Mouse (Mus musculus) hindbrain, embryonic 12.5 days (tissue): ENCODE results near the gene 2700049A03Rik. TPM values are rescaled to one million over a fixed set of nuclear protein-coding genes. Genes with fewer than 3 reads are reported as not detected.

Experiments
- ATAC-seq: fragments of 200-750 bp; cut with Nextera tagmentation; 2 replicates; pipeline ENCODE4 v1.8.0; 2017; ENCODE audit warnings: moderate TSS enrichment; ENCODE audit not compliant: low FRiP score
- H3K27ac ChIP-seq: fragments of 300-500 bp; sonication (generic); 2 replicates; pipeline ENCODE4 v1.5.1; 2016; ENCODE audit warnings: mild to moderate bottlenecking
- H3K27me3 ChIP-seq: fragments of 300-500 bp; sonication (generic); 2 replicates; pipeline ENCODE4 v1.6.1; 2016; ENCODE audit warnings: mild to moderate bottlenecking
- H3K36me3 ChIP-seq: fragments of 300-500 bp; sonication (generic); 2 replicates; pipeline ENCODE4 v1.6.1; 2016; ENCODE audit warnings: mild to moderate bottlenecking
- H3K4me1 ChIP-seq: fragments of 300-500 bp; sonication (generic); 2 replicates; pipeline ENCODE4 v1.6.1; 2016
- H3K4me2 ChIP-seq: fragments of 300-500 bp; sonication (generic); replicated peaks from 2 replicates; pipeline ENCODE4 v1.6.1; 2016; ENCODE audit warnings: mild to moderate bottlenecking
- H3K4me3 ChIP-seq: fragments of 300-500 bp; sonication (generic); 2 replicates; pipeline ENCODE4 v1.5.1; 2016; ENCODE audit warnings: mild to moderate bottlenecking
- H3K9ac ChIP-seq: fragments of 300-500 bp; sonication (generic); 2 replicates; pipeline ENCODE4 v1.6.1; 2016; ENCODE audit warnings: mild to moderate bottlenecking, moderate library complexity
- H3K9me3 ChIP-seq: fragments of 300-500 bp; sonication (generic); replicated peaks from 2 replicates; pipeline ENCODE4 v1.6.1; 2016; ENCODE audit warnings: mild to moderate bottlenecking
- WGBS: fragments of 180-500 bp; shearing (Covaris S2); methylation state at CpG from one replicate; pipeline ENCODE4 v1.1.7; 2016; 5-methylcytosine and 5-hydroxymethylcytosine counted together
- polyA plus RNA-seq: library from polyadenylated mRNA; unstranded; fragments of >200 nt; fragmentation: Nextera tagmentation; extraction: Ambion mirVana; gene quantifications from 2 replicates; pipeline ENCODE4 v1.2.1, GENCODE M21; 2016

The 2700049A03Rik gene
- polyA plus RNA-seq, 1 experiment from 2014 or later: 18.6 TPM

DNA sequence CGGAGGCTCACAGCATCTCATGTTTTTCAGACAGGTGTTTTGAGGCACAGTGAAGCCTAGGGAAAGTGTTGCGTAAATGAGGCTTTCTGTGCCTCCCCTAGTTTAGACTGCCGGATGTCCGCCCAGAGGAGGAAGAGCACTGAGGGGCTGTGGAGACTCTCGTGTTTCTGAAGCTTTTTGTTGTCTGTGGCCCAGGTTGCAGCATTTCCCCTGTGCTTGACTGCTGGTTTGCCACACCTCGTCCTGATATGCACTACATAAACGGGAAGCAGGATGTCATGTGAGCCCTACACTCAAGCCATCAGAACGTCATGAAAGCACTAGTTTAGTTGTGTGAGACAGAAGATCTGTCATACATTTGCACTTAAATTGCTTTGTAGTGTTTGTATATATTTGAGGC, 56.1 kb downstream of the 2700049A03Rik start:
- no peak overlapping the region for H3K9ac ChIP-seq
- WGBS: 85% methylated on average over 8 of the region's 8 CpGs
- no peaks in the 10 kb centered on the region for H3K9me3 ChIP-seq
- no peak for ATAC-seq
- no peak overlapping the region for H3K4me3 ChIP-seq
- no peaks in the 10 kb centered on the region for H3K4me1 ChIP-seq
- peaks cover 51% of the 10 kb centered on the region for H3K36me3 ChIP-seq
- H3K27me3 ChIP-seq: no peaks in the 10 kb centered on the region
- H3K4me2 ChIP-seq: no peak overlapping the region
- H3K27ac ChIP-seq: no peak overlapping the region

DNA sequence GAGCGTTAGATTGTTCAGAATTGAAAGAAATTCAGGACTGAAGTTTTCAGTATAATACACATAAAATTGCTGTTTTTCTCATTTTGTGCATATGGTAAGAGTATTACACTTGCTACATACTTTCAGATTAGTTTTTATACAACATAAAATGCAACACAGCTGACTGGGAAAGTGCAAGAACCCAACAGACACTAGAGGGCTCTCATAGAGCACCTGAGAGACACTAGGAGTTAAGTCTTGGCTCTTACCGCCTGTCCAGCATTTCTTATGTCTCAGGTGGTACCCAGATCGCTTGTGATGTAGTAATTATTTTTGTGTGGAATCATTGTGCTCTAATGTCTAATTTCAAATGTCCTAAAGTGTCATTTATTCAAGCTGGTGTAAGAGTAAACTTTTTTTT, 61.0 kb downstream of the 2700049A03Rik start:
- Histone ChIP-seq H3K4me2 (no peak overlapping the region), H3K9me3 (no peaks in the 10 kb centered on the region), H3K9ac (no peak overlapping the region), H3K27ac (no peak overlapping the region), H3K36me3 (peaks cover 33% of the 10 kb centered on the region), H3K4me1 (no peaks in the 10 kb centered on the region), H3K4me3 (no peak overlapping the region), H3K27me3 (no peaks in the 10 kb centered on the region)
- no peak for ATAC-seq
- WGBS: 66% methylated on average over 3 of the region's 3 CpGs

DNA sequence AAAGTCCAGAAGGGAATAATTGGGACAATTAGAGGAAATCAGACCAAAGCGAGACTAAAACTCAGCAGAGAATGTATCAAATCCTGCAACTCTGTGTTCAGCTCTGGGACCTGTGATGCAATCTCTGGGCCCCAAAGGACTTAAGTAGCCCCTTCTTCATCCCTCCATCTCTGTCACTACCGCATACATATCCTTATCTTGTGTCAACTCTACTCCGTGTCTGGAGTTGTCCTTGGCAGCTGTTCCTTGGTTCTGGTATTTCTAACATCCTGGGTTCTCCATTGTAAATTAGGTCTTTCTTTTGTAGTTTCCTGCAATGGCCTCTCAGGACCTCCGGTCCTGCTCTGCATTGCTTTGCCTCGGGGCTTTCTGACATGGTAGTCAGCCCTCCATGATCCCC, 65.1 kb downstream of the 2700049A03Rik start:
- Histone ChIP-seq H3K9ac (no peak overlapping the region), H3K36me3 (peaks cover 30% of the 10 kb centered on the region), H3K4me1 (no peaks in the 10 kb centered on the region), H3K27me3 (no peaks in the 10 kb centered on the region), H3K9me3 (no peaks in the 10 kb centered on the region), H3K4me3 (no peak overlapping the region), H3K27ac (peak overlapping the region; percentile 35; the same call in 1 of the 2 replicates), H3K4me2 (no peak overlapping the region)
- no peak for ATAC-seq
- 90% methylated on average over 5 of the region's 5 CpGs for WGBS

DNA sequence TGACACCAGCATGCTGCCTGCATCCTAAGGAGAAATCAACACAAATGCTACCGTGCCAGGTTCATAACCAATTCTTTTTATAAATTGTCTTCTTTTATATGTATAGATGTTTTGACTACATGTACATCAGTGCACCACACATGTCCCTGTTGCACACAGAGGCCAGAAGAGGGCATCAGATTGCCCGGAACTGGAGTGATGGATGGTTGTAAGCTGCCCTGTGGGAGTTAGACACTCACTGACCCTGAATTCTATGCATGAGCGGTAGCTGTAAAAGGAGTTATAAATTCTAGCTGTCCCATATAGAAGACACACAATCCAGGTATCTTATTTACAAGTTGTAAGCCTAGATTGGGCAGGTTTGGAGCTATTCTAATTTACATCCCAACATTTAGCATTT, 67.7 kb downstream of the 2700049A03Rik start:
- no peak overlapping the region for H3K27ac ChIP-seq
- no peak overlapping the region for H3K4me3 ChIP-seq
- 69% methylated on average over 3 of the region's 3 CpGs for WGBS
- no peaks in the 10 kb centered on the region for H3K4me1 ChIP-seq
- no peak overlapping the region for H3K9ac ChIP-seq
- no peaks in the 10 kb centered on the region for H3K9me3 ChIP-seq
- no peak overlapping the region for H3K4me2 ChIP-seq
- H3K27me3 ChIP-seq: no peaks in the 10 kb centered on the region
- H3K36me3 ChIP-seq: peaks cover 28% of the 10 kb centered on the region
- no peak for ATAC-seq

DNA sequence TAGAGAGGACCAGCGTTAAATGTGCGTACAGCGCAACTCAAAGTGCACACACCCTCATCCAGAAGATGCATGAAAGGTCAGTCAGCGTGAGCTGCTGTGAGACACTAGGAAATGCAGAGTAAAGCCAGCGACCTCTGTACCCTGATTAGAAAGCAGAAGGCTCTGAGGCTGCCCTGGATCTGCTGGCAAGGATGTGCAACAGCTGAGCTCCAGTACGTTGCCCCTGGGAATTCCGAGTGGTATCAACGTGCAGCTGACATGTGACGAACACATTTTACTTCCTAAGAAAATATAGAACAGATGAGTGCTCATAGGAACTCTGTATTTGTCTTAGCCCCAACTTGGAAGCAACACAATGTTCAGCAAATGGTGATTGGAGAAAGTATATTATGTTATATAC, 80.5 kb downstream of the 2700049A03Rik start:
- WGBS: 65% methylated on average over 9 of the region's 9 CpGs
- Histone ChIP-seq H3K9me3 (no peaks in the 10 kb centered on the region), H3K4me2 (no peak overlapping the region), H3K9ac (no peak overlapping the region), H3K4me3 (no peak overlapping the region), H3K4me1 (no peaks in the 10 kb centered on the region), H3K27me3 (no peaks in the 10 kb centered on the region), H3K27ac (no peak overlapping the region), H3K36me3 (peaks cover 37% of the 10 kb centered on the region)
- no peak for ATAC-seq

DNA sequence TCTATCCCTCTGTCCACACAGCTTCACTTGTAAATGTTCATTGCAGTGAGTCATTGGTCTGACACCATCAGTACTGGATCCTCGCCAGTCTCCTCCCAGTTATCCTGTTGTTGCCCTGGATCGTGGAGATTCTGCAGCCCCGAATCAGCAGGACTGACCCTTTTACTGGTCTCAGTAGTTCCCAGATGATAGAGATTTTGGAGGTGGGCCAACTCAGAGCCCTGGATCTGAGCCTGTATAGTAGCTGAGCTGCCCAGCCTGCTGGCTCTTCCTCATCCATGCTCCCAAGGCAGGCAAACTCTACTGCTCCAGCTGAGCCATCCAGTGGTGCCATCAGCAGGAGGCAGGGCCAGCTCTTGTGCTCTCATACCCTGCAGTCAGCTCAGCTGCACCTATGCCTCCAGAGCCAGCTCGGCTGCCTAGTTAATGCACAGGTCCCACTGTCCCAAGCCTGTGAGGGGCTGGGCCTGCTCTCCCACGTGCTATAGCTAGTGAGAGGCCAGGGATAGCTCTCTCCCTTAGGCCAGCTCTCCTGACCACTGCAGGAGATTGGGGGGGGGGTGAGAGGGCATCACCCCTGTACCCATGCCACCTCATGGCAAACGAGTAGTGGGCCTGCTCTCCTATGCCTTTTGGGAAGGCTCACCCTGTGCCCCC, 81.3 kb downstream of the 2700049A03Rik start:
- no peak for ATAC-seq
- Histone ChIP-seq H3K36me3 (peaks cover 37% of the 10 kb centered on the region), H3K27me3 (no peaks in the 10 kb centered on the region), H3K4me3 (no peak overlapping the region), H3K27ac (no peak overlapping the region), H3K9me3 (no peaks in the 10 kb centered on the region), H3K4me2 (no peak overlapping the region), H3K9ac (no peak overlapping the region), H3K4me1 (no peaks in the 10 kb centered on the region)
- 80% methylated on average over 6 of the region's 6 CpGs for WGBS

DNA sequence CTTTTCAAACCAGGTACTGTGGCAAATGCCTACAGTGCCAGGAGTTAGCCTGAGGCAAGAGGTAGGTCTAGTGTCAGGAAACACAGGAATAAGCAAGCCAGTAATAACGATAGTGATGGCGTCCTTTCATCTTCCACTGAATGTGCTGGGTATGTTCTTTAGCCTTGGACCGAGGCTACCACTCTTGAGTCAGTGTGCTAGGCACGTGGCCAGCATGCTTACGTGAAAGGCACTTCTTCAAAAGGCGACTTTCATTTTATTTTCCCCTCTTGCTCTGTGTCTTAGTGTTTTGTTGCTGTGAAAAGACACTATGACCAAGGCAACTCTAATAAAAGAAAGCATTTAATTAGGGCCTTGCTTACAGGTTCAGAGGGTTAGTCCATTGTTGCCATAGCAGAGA, 86.1 kb downstream of the 2700049A03Rik start:
- Histone ChIP-seq H3K27me3 (no peaks in the 10 kb centered on the region), H3K27ac (no peak overlapping the region), H3K9me3 (no peaks in the 10 kb centered on the region), H3K4me2 (no peak overlapping the region), H3K4me3 (no peak overlapping the region), H3K9ac (no peak overlapping the region), H3K4me1 (0 out of 2 replicates have a peak, but pooled peaks cover 2% of the 10 kb centered on the region), H3K36me3 (peaks cover 32% of the 10 kb centered on the region)
- WGBS: 94% methylated on average over 6 of the region's 6 CpGs
- no peak for ATAC-seq

DNA sequence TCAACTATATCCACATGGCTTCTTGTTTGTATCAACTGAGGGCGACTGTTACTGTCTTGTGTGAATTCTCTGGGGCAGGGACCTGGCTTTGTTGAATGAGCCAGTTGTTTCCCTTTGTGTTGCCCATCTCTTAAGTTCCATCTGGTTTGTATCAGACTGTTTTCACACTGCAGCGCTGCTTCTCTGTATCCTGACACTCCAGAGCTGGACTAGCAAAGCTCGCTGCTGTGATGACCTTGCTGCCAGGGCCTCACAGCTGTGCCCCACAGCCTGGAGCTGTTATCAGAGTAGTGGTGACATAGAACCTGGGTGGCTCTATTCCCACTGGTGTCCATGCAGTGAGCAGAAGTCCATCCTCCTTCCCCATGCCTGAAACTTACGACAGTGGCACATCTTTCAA, 91.1 kb downstream of the 2700049A03Rik start:
- Histone ChIP-seq H3K9me3 (no peaks in the 10 kb centered on the region), H3K9ac (no peak overlapping the region), H3K4me1 (0 out of 2 replicates have a peak, but pooled peaks cover 5% of the 10 kb centered on the region), H3K36me3 (peaks cover 12% of the 10 kb centered on the region; the same call in 1 of the 2 replicates), H3K27me3 (no peaks in the 10 kb centered on the region), H3K4me3 (no peak overlapping the region), H3K27ac (no peak overlapping the region), H3K4me2 (no peak overlapping the region)
- no peak for ATAC-seq
- WGBS: 58% methylated on average over 4 of the region's 4 CpGs

DNA sequence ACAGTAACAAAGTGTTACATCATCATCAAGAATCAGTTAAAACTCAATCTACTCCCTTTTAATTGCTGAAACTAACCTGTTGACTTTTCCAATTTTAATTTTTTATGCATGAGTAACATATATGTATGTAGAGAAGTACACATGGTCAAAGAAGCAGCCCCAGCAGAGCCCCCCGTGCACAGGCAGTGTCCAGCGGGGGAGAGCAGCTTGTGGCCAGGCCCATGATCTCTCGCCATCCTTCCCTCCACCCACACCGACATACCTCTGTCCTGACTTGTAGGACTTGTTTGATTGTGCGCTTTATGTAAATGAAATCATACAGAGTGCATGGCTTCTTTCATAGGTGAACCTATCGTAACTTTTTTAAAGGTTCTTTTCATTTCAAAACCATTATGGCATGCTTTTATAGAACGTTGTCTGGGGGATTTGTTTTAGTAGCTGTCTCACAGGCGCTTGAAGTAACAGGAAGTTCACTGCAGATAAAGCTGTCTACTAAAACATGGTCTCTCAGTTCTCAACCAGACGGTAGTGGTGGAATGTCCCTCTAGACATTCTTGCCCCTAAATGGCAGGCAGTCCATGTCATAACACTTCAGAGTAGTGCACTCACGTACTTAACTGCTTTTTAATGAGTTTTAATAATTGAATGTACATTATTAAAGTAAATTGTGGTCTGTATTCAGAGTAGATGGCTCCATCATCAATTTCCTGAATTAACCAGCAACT, 92.4 kb downstream of the 2700049A03Rik start:
- no peak overlapping the region for H3K4me3 ChIP-seq
- WGBS: 81% methylated on average over 10 of the region's 10 CpGs

DNA sequence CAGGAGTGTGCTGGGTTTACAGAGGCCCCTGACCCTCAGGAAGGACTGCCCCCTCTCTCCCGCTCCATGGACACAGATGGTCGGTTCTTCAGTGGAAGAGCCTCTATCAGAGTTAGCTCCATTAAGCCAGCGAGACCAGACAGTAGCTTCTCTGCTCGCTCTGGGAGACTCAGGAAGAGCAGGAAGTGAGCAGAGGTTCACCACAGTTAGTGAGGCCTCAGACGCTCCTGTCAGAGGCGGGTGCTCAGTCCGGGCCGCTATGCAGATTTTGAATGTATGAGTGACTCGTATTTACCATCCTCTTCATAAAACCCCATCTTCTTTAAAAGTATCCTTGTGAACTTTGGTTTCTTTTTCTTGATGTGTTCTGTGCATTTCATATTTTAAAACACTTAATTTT, 94.9 kb downstream of the 2700049A03Rik start:
- WGBS: 86% methylated on average over 9 of the region's 9 CpGs

More for the DNA sequence above, 92.4 kb downstream of the 2700049A03Rik start:
- ATAC-seq: no peak
- H3K9me3 ChIP-seq: no peaks in the 10 kb centered on the region
- 0 out of 2 replicates have a peak, but pooled peaks cover 5% of the 10 kb centered on the region for H3K4me1 ChIP-seq
- no peak overlapping the region for H3K27ac ChIP-seq
- H3K27me3 ChIP-seq: no peaks in the 10 kb centered on the region
- no peak overlapping the region for H3K9ac ChIP-seq
- H3K4me2 ChIP-seq: no peak overlapping the region
- H3K36me3 ChIP-seq: peaks cover 11% of the 10 kb centered on the region; the same call in 1 of the 2 replicates

DNA sequence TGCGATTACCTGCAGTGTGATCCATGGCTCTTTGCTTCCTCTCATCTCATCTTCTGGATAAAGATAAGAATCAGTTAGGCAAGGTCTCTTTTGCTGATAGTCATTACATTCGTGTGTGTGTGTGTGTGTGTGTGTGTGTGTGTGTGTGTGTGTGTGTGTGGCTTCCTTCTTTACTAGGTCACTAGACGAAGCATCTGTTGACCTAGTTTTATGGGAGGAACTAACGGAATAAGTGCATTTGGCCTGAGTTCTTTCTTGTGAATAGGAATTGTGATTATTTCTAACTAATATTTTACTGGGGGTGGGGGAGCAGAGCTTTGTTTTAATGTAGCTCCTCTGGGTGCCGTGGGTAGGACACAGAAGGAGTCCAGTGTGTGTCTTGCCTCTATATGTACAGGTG, 96.8 kb downstream of the 2700049A03Rik start:
- no peak for ATAC-seq
- H3K27me3 ChIP-seq: no peaks in the 10 kb centered on the region
- H3K9ac ChIP-seq: no peak overlapping the region
- H3K36me3 ChIP-seq: 0 out of 2 replicates have a peak, but pooled peaks cover 4% of the 10 kb centered on the region
- 83% methylated on average over 5 of the region's 5 CpGs for WGBS
- H3K4me1 ChIP-seq: no peaks in the 10 kb centered on the region
- H3K4me2 ChIP-seq: no peak overlapping the region
- H3K4me3 ChIP-seq: no peak overlapping the region
- no peak overlapping the region for H3K27ac ChIP-seq
- no peaks in the 10 kb centered on the region for H3K9me3 ChIP-seq

More for the DNA sequence above, 94.9 kb downstream of the 2700049A03Rik start:
- Histone ChIP-seq H3K4me1 (0 out of 2 replicates have a peak, but pooled peaks cover 5% of the 10 kb centered on the region), H3K9me3 (no peaks in the 10 kb centered on the region), H3K4me3 (no peak overlapping the region), H3K36me3 (0 out of 2 replicates have a peak, but pooled peaks cover 4% of the 10 kb centered on the region), H3K27me3 (no peaks in the 10 kb centered on the region), H3K9ac (no peak overlapping the region), H3K27ac (no peak overlapping the region), H3K4me2 (no peak overlapping the region)
- ATAC-seq: no peak

DNA sequence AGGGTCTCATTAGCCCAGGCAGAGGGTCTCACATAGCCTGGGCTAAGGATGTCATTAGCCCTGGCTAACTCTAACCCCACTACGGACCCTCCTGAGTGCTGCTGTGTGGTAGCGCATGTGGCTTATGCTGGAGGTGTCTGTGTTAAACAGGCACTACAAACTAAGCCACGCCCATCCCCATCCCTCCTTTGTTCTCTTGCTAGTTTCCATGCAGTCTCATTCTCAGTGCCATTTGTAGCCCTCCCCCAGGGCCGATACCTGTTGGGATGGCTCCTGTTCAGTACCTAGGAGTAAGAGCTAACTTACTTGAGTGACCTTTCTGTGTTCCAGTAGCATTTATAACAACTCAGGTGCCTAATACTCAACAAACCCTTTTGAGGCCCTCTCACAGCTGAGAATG, 100.4 kb downstream of the 2700049A03Rik start:
- Histone ChIP-seq H3K4me1 (no peaks in the 10 kb centered on the region), H3K9me3 (peaks cover 4% of the 10 kb centered on the region), H3K36me3 (peaks cover 16% of the 10 kb centered on the region), H3K4me2 (no peak overlapping the region), H3K27me3 (no peaks in the 10 kb centered on the region), H3K9ac (no peak overlapping the region), H3K4me3 (no peak overlapping the region), H3K27ac (no peak overlapping the region)
- WGBS: 84% methylated on average over 4 of the region's 4 CpGs
- ATAC-seq: no peak
